Mouse (Mus musculus): Measurements from ENCODE around the gene Clk1. TPM values are rescaled to one million over a fixed set of nuclear protein-coding genes. Genes with fewer than 3 reads are reported as not detected.

Gene Clk1
- total RNA-seq, 1 experiment from 2014 or later: 916 TPM

DNA sequence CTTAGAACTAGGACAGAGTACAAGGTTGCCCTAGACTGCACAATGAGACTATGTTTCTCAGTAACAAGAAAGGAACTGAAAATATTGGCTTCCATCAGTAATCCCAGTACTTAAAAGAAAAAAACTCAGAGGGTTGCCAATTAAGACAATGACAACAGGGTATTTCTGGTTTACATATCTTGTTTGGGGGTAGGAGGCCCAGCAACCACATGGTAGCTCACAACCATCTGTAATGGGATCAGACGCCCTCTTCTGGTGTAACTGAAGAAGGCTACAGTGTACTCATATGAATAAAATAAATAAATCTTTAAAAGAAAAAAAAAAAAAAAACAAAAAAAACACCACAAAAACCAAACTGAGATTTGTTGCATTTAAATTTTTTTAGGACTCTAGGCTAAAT lies 8.4 kb downstream of the Clk1 start:
- ATAC-seq (replicated peaks in 1 of 2; ENCODE audit: insufficient read depth in 1 of 2, low FRiP score in 2 of 2, low TSS enrichment in 1 of 2, low read depth in 1 of 2, poor library complexity in 2 of 2, severe bottlenecking in 2 of 2): no peak

DNA sequence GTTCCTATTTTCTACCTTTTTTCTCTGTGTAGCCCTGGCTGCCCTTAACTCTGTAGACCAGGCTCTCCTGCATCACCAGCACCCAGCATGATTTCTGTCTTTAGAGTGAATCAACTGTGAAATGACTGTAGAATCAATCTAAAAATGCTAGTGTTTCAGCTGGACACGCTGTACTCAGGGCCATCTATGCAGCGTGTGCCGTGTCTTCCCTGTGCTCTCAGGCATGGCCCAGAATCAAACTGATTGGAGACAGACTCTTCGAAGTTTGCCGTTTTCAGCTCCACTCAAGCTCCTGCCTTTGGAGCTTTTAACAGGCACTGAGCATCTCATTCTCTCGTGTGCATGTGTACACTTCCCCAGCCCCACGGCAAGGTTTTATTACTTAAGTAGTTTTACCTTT lies 13.1 kb downstream of the Clk1 start:
- ATAC-seq (replicated peaks in 1 of 2; ENCODE audit: insufficient read depth in 1 of 2, low FRiP score in 2 of 2, low TSS enrichment in 1 of 2, low read depth in 1 of 2, poor library complexity in 2 of 2, severe bottlenecking in 2 of 2): no peak

DNA sequence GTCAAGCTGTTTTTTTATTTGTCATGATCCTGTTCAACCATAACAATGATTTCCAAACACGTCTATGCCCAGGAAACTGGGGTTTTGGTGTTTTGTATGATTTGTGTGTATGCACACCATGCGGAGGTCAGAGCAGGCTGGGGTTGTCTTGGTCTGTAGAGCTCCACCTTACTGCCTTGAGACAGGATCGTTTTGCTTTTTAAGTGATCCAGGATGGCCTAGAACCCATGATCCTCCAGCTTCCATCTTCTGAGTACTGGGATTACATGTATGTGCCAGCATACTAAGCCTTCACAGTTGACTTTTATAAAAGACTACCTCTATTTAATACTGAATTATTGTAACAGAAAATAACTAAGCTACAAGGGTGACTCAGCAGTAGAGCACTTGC lies 13.7 kb downstream of the Clk1 start:
- no peak for ATAC-seq (replicated peaks in 1 of 2; ENCODE audit: insufficient read depth in 1 of 2, low FRiP score in 2 of 2, low TSS enrichment in 1 of 2, low read depth in 1 of 2, poor library complexity in 2 of 2, severe bottlenecking in 2 of 2)

DNA sequence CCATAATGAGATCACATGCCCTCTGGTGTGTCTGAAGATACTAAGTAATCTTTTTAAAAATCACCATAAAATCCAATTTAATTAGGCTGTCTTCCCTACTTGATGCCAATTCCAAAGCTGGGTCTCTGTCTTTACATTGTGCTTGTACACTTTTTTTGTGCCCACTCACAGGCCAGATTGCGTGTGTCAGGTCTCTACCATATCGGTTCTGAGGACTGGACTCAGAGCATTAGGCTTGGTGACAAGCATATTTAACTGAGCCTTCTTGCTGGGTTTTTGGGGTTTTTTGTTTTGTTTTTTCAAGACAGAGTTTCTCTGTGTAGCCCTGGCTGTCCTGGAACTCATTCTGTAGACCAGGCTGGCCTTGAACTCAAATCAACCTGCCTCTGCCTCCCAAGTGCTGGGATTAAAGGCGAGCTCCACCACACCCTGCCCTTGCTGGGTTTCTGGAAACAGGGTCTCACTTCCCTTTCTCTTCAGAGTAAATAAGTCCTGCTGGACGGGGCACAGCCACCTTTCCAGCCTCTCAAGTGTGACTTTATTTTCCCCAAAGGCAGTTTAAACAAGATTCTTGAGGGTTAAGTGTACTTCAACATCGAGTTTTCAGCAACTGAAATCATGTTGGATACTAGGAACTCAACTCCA lies 14.2 kb downstream of the Clk1 start:
- no peak for ATAC-seq (replicated peaks in 1 of 2; ENCODE audit: insufficient read depth in 1 of 2, low FRiP score in 2 of 2, low TSS enrichment in 1 of 2, low read depth in 1 of 2, poor library complexity in 2 of 2, severe bottlenecking in 2 of 2)

DNA sequence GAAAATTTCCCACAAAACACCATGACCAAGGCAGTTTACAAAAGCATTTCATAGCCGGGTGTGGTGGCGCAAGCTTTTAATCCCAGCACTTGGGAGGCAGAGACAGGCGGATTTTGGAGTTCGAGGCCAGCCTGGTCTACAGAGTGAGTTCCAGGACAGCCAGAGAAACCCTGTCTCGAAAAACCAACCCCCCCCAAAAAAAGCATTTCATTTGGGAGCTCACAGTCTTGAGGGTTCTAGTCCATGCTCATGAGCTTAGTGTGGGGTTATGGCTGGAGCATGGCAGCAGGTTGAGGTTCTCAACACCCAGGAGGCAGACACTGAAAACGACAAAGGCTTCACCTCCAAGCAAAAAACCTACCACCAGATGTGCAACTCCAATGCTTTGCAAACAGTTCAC lies 15.7 kb downstream of the Clk1 start:
- ATAC-seq (replicated peaks in 1 of 2; ENCODE audit: insufficient read depth in 1 of 2, low FRiP score in 2 of 2, low TSS enrichment in 1 of 2, low read depth in 1 of 2, poor library complexity in 2 of 2, severe bottlenecking in 2 of 2): no peak

DNA sequence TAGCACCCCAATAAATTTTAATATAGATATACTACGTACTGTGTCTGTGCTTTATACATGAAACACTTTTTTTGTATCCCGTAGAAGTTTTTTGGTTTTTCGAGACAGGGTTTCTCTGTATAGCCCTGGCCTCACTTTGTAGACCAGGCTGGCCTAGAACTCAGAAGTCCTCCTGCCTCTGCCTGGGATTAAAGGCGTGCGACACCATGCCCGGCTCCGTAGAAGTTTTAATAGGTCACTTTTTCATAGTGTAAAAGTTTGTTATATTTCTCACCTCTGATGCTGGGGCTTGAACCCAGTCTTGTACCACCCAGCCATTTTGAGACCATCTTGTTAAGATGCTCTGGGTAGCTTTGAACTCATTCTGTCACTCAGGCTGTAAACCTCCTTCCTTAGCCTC lies 16.5 kb downstream of the Clk1 start:
- no peak for ATAC-seq (replicated peaks in 1 of 2; ENCODE audit: insufficient read depth in 1 of 2, low FRiP score in 2 of 2, low TSS enrichment in 1 of 2, low read depth in 1 of 2, poor library complexity in 2 of 2, severe bottlenecking in 2 of 2)

DNA sequence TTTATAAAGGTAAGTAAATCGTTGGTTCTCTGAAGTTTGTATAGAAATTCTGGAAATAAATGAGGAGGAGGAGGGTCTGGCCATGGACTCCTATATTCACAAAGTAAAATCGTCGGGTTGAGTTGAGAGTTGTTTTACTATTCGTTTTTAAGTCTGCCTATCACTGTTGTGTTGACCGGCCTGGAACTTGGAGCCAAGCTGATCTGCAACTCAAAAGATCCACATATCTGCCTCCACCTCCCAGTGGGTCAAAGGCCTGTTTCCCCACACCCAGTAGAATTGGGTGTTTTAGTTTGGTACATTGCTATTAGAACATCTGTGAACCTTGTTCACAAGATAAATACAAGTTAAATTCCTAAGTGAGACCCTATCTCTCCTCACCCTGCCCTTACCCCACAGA lies 20.1 kb downstream of the Clk1 start:
- ATAC-seq (replicated peaks in 1 of 2; ENCODE audit: insufficient read depth in 1 of 2, low FRiP score in 2 of 2, low TSS enrichment in 1 of 2, low read depth in 1 of 2, poor library complexity in 2 of 2, severe bottlenecking in 2 of 2): no peak

DNA sequence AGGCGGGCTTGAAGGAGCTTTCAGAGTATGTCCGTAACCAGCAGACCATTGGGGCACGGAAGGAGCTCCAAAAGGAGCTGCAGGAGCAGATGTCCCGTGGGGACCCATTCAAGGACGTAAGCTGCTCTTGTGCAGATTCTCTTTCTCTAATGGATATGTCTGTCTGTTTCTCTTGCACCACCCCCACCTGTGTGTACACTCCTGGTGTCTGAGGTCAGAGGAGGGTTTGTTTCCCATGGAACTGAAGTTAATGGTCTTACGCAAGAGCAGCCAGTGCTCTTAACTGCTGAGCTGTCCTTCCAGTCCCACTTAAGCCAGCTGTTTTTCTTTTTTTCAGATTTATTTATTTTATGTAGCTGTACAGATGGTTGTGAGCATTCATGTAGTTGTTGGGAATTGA lies 22.5 kb downstream of the Clk1 start:
- no peak for ATAC-seq (replicated peaks in 1 of 2; ENCODE audit: insufficient read depth in 1 of 2, low FRiP score in 2 of 2, low TSS enrichment in 1 of 2, low read depth in 1 of 2, poor library complexity in 2 of 2, severe bottlenecking in 2 of 2)

DNA sequence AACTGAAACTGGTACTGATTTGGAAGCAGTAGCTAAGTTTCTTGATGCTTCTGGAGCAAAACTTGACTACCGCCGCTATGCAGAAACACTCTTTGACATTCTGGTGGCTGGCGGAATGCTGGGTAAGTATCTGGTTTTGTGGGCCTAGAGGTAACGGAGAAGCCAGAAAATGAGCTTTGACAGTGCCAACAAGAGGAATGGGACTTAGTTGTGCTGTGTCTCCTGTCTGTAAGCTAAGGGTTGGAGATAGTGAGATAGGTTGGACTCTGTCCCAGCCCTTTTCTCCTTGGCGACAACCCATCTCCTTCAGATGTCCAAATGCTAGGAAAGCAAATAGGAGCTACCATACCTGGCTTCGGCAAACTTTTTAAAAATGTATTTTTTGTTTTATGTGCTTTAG lies 26.1 kb downstream of the Clk1 start:
- ATAC-seq (replicated peaks in 1 of 2; ENCODE audit: insufficient read depth in 1 of 2, low FRiP score in 2 of 2, low TSS enrichment in 1 of 2, low read depth in 1 of 2, poor library complexity in 2 of 2, severe bottlenecking in 2 of 2): no peak

DNA sequence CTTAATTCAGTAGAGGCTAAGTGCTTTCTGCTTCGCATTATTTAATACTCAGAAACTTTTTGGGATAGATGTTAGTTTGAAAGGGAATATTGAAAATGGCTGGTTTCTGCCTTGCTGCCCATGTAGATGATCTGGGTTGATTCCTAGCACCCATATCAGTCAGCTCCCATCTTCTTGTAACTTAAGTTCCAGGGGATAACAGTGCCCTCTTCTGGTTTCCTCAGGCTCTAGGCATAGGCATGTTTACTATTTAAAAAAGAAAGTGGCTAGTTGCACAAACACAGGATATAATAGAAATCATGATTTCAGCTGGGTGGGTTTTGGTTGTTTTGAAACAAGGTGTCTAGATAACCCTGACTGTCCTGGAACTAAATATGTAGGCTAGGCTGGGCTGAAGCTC lies 27.7 kb downstream of the Clk1 start:
- no peak for ATAC-seq (replicated peaks in 1 of 2; ENCODE audit: insufficient read depth in 1 of 2, low FRiP score in 2 of 2, low TSS enrichment in 1 of 2, low read depth in 1 of 2, poor library complexity in 2 of 2, severe bottlenecking in 2 of 2)

DNA sequence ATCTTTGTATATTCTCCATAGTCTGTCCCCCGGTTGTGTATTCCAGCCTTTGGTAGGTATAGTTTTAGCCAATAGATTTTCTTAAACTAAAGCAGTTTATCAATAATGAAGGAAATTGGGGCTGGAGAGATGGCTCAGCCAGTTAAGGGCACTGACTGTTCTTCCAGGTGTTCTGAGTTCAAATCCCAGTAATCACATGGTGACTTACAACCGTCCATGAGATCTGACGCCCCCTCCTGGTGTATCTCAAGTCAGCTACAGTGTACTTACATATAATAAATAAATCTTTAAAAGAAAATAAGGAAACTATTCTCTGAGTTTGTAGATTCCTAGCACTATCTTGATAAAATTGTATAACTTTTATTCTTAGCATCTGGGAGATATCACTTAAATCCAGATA lies 28.5 kb downstream of the Clk1 start:
- no peak for ATAC-seq (replicated peaks in 1 of 2; ENCODE audit: insufficient read depth in 1 of 2, low FRiP score in 2 of 2, low TSS enrichment in 1 of 2, low read depth in 1 of 2, poor library complexity in 2 of 2, severe bottlenecking in 2 of 2)

DNA sequence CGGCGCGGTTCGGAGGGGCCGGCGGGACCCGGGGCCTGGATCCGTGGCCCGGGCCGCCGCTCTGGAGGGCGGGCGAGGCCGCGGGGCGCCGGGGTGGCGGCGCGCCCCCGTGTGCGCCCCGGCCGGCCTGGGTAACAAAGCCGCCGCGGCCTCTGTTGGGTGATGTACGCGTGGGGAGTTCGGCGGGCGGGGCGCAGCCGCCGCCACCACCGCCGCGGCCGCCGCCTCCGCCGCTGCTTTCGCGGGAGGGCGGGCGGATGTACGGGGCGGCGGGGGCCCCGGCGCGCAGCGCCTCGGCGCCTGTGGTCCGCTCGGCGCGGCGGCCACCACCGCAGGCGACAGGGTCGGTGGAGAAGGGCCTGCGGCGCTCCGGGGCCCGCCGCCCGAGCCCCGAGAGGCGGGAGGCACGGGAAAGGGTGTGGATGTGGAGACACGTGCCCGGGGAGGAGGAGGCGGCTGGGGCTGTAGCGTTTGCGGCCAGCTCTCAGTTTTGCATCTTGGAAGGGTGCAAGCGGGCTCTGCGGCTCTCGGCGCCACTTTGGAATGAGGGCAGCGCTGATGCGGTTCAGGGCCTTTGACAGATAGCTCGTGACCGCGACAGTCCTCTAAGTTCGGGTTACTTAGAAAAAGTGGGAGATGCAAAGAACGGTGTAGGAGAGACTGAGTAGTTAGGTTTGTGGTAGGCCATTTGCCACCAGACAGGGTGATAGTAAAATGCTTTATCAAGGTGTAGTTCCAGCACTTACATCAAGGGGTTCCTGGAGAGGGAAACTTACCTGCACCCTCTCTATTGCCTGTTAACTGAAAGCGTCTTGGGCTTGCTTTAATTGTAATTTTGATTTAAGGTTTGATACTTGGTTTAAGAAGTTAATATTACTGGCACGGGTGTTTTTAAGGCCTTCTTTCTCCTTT lies 30.3 kb downstream of the Clk1 start:
- ATAC-seq (replicated peaks in 1 of 2; ENCODE audit: insufficient read depth in 1 of 2, low FRiP score in 2 of 2, low TSS enrichment in 1 of 2, low read depth in 1 of 2, poor library complexity in 2 of 2, severe bottlenecking in 2 of 2): peak; percentile 30 to 51; a peak in 2 of 4 replicates

DNA sequence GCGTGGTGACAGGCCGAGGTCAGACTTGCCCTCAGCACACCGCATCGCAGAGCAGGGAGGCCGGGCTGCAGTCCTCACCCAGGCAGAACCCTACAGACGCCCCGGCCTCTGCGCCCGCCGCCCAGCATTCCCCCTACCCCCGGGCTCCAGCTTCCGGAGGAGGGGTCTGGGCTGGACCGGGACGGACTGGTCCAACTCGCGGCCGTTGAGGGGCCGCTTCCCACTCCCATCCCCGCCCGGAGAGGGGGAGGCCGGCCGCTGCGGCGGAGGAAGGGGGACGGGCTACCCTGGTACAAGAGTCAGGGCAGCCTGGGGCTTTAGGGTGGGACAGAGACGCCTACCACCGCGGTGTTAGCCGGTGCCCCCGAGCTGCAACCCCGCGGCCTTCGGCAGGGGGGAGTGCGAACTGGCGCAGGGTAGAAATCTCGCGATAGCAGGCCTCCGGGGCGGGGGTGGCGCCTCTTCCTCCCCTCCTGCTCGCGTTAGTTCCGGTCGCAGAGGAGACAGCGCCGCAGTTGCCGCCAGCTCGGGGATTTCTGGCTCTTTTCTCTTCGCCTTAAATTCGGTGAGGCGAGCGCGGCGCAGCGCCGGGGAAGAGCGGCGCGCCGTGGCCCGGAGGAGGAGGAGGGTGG lies 31.1 kb downstream of the Clk1 start, which contains the start of gene Bzw1:
Gene Bzw1, plus strand, starts transcription at position 247 of the 632 bp plus-strand sequence.
- ATAC-seq (replicated peaks in 1 of 2; ENCODE audit: insufficient read depth in 1 of 2, low FRiP score in 2 of 2, low TSS enrichment in 1 of 2, low read depth in 1 of 2, poor library complexity in 2 of 2, severe bottlenecking in 2 of 2): peak; percentile 84 to 88

DNA sequence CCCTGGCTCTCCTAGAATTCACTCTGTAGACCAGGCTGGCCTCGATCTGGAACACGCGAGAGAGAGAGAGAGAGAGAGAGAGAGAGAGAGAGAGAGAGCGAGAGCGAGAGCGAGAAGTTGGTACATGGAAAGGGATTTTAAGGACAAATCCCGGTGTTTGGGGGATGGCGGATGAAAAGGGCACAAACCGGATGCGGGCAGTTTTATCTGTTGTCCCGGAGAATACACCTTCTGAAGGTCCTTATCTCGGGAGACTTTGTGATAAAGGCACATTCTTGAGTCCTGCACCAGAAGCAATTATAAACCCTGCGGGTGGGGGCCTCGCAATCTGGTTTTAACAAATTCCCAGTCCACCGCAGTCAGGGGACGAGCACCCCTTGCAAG lies 31.6 kb downstream of the Clk1 start:
- ATAC-seq (replicated peaks in 1 of 2; ENCODE audit: insufficient read depth in 1 of 2, low FRiP score in 2 of 2, low TSS enrichment in 1 of 2, low read depth in 1 of 2, poor library complexity in 2 of 2, severe bottlenecking in 2 of 2): peak in 1 of 2 experiments; percentile 0; a peak in 1 of 4 replicates

DNA sequence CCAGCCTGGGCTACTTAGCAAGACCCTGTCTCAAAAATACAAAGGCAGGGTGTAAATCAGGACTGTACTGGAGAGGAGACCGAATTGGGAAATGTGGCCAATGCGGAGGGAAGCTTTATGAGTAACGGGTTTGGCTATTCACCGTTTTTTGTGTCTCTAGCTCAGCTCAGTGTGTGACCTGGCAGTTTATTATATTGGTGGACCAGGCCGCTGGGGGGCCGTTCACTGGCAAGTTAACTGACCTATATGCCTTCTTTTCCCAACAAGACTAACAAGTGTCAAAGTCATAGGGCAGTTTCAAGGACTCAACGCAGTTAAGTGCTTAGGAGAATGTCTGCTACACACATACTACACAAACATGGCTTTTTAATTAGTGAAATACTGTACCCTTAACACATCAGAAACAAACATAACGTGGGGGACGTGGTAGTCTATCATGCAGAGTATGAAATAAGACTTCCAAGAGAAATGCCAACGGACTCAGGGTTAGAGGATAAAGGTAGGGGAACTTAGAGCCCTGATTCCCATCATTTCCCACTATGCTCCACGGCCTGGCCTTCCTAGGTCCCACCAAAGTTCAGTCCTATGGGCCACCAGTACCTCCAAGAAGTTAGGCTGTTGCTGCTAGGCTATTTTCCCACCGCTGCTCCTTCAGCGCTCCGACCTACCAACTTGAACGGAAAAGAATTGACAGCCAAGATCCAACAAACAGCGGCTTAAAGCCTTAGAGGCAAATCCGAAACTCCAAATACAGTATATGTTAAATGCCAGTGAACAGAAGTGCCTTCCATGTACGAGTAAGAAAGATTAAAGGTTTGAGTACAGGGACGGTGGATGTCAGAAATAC lies 32.2 kb downstream of the Clk1 start:
- no peak for ATAC-seq (replicated peaks in 1 of 2; ENCODE audit: insufficient read depth in 1 of 2, low FRiP score in 2 of 2, low TSS enrichment in 1 of 2, low read depth in 1 of 2, poor library complexity in 2 of 2, severe bottlenecking in 2 of 2)

DNA sequence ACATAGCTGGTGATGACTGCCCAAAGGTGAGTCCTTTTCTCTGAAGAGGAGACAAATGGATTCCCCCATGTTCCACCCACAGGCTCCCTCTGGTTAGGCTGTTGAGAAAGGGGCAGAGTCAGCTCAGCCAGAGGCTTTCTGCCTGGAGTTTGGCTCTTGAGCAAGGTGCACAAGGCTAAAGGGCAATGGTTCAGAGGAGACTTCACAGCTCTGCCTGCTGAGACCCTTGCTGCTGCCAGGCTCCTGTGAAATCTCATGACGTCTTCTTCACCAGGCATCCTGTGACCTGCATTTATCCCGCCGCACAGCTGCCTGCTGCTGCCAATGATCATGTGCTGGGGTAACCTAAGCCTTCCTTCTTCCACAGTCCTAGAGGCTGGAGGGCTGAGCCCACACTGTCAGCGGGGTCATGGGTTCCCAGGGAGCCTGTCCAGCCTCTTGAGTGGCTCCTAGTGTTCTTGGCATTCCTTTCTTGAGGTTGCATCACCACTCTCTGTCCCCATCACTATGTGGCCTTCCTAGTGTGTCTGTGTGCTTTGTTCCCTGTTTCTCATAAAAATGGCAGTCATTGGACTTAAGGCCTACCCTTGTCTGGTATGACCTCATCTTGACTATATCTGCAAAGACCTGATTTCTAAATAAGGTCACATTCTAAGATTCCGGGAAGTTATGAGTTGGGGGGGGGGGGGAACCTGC lies 41.1 kb downstream of the Clk1 start:
- no peak for ATAC-seq (replicated peaks in 1 of 2; ENCODE audit: insufficient read depth in 1 of 2, low FRiP score in 2 of 2, low TSS enrichment in 1 of 2, low read depth in 1 of 2, poor library complexity in 2 of 2, severe bottlenecking in 2 of 2)

DNA sequence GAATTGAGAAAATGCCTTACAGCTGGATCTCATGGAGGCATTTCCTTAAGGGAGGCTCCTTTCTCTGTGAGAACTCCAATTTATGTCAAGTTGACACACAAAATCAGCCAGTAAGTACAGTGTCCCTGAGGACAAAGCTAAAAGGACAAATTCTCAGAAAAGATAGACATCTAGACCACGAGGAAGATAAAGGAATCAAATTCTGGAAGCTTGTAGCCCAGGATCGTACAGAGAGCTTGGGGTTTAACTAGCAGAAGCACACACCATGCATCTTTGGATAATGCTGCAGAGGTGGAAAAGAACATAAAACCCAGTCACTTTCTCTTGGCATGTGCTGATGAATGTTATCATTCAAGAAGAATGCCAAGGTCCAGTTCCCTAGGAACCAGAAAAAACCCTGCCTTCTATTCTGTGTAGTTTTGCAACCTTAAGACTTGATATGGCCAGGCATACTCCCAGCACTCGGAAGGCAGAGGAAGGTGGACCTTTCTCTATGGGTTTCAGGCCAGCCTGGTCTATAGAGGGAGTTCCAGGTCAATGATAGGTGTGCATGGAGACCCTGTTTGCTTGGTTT lies 48.2 kb downstream of the Clk1 start:
- ATAC-seq (replicated peaks in 1 of 2; ENCODE audit: insufficient read depth in 1 of 2, low FRiP score in 2 of 2, low TSS enrichment in 1 of 2, low read depth in 1 of 2, poor library complexity in 2 of 2, severe bottlenecking in 2 of 2): no peak
